Mouse (Mus musculus): ENCODE measurements around the gene Snrpb. TPM values are rescaled to one million over a fixed set of nuclear protein-coding genes. Genes with fewer than 3 reads are reported as not detected.

Snrpb gene
- total and polyA plus RNA-seq, 2 experiments from 2014 or later, result 316 to 375 TPM

- TF ChIP-seq EP300 (IDR thresholded peaks at IDR 0.05; ENCODE audit: low read depth) (no peak), CTCF (IDR thresholded peaks at IDR 0.05; ENCODE audit: low read depth) (no peak)
- no peak overlapping the region for H3K9ac ChIP-seq (replicated peaks; ENCODE audit: low read depth, low read length)
- WGBS, result 60% methylated on average over 14 of the region's 14 CpGs
- no peaks in the 10 kb centered on the region for H3K27me3 ChIP-seq (ENCODE audit: control insufficient read depth, insufficient read depth, low read length)
- no peaks in the 10 kb centered on the region for H3K36me3 ChIP-seq (replicated peaks; ENCODE audit: control insufficient read depth, insufficient read depth, low read length)
- no peak overlapping the region for H3K4me3 ChIP-seq (ENCODE audit: low read depth, low read length)
- no peaks in the 10 kb centered on the region for H3K4me1 ChIP-seq (ENCODE audit: control insufficient read depth, insufficient read depth)
- no peak overlapping the region for H3K27ac ChIP-seq (ENCODE audit: low read depth)
- no peak overlapping the region for H3K4me2 ChIP-seq (ENCODE audit: low read depth, low read length)
- DNase-seq (ENCODE audit: low spot score), result no peak
- no peaks in the 10 kb centered on the region for H3K9me3 ChIP-seq (replicated peaks; ENCODE audit: control insufficient read depth, low read length)
- no peak for ATAC-seq (ENCODE audit: insufficient read depth, low read depth)
Observed at GRCm38 (mm10) chr2:130157231-130158087, 21.7 kb downstream of the Snrpb start.

- Histone ChIP-seq H3K9me3 (replicated peaks; ENCODE audit: control insufficient read depth, low read length) (no peaks in the 10 kb centered on the region), H3K4me2 (ENCODE audit: low read depth, low read length) (no peak overlapping the region), H3K4me1 (ENCODE audit: control insufficient read depth, insufficient read depth) (no peaks in the 10 kb centered on the region), H3K27ac (ENCODE audit: low read depth) (no peak overlapping the region), H3K27me3 (ENCODE audit: control insufficient read depth, insufficient read depth, low read length) (no peaks in the 10 kb centered on the region), H3K36me3 (replicated peaks; ENCODE audit: control insufficient read depth, insufficient read depth, low read length) (no peaks in the 10 kb centered on the region), H3K9ac (replicated peaks; ENCODE audit: low read depth, low read length) (no peak overlapping the region), H3K4me3 (ENCODE audit: low read depth, low read length) (no peak overlapping the region)
- ATAC-seq (ENCODE audit: insufficient read depth, low read depth), result no peak
- no peak for DNase-seq (ENCODE audit: low spot score)
- TF ChIP-seq CTCF (IDR thresholded peaks at IDR 0.05; ENCODE audit: low read depth), result no peak
- no peak for TF ChIP-seq EP300 (IDR thresholded peaks at IDR 0.05; ENCODE audit: low read depth)
Observed at GRCm38 (mm10) chr2:130155851-130156250, 23.4 kb downstream of the Snrpb start.

GRCm38 (mm10) chr2:130155171-130155570 is 24.0 kb downstream of the Snrpb start:
- Histone ChIP-seq H3K27ac (ENCODE audit: low read depth) (no peak overlapping the region), H3K4me2 (ENCODE audit: low read depth, low read length) (no peak overlapping the region), H3K4me1 (ENCODE audit: control insufficient read depth, insufficient read depth) (no peaks in the 10 kb centered on the region), H3K36me3 (replicated peaks; ENCODE audit: control insufficient read depth, insufficient read depth, low read length) (no peaks in the 10 kb centered on the region), H3K9ac (replicated peaks; ENCODE audit: low read depth, low read length) (no peak overlapping the region), H3K9me3 (replicated peaks; ENCODE audit: control insufficient read depth, low read length) (no peaks in the 10 kb centered on the region), H3K4me3 (ENCODE audit: low read depth, low read length) (no peak overlapping the region), H3K27me3 (ENCODE audit: control insufficient read depth, insufficient read depth, low read length) (no peaks in the 10 kb centered on the region)
- WGBS, result 74% methylated on average over 3 of the region's 3 CpGs
- ATAC-seq (ENCODE audit: insufficient read depth, low read depth) (no peak), DNase-seq (ENCODE audit: low spot score) (no peak)
- TF ChIP-seq CTCF (IDR thresholded peaks at IDR 0.05; ENCODE audit: low read depth), result no peak
- TF ChIP-seq EP300 (IDR thresholded peaks at IDR 0.05; ENCODE audit: low read depth), result no peak

- Histone ChIP-seq H3K9ac (replicated peaks; ENCODE audit: low read depth, low read length) (no peak overlapping the region), H3K9me3 (replicated peaks; ENCODE audit: control insufficient read depth, low read length) (no peaks in the 10 kb centered on the region), H3K4me2 (ENCODE audit: low read depth, low read length) (no peak overlapping the region), H3K27me3 (ENCODE audit: control insufficient read depth, insufficient read depth, low read length) (no peaks in the 10 kb centered on the region), H3K27ac (ENCODE audit: low read depth) (no peak overlapping the region), H3K4me1 (ENCODE audit: control insufficient read depth, insufficient read depth) (no peaks in the 10 kb centered on the region), H3K36me3 (replicated peaks; ENCODE audit: control insufficient read depth, insufficient read depth, low read length) (no peaks in the 10 kb centered on the region), H3K4me3 (ENCODE audit: low read depth, low read length) (no peak overlapping the region)
- WGBS, result 78% methylated on average over 5 of the region's 5 CpGs
- ATAC-seq (ENCODE audit: insufficient read depth, low read depth), result no peak
- no peak for DNase-seq (ENCODE audit: low spot score)
- TF ChIP-seq EP300 (IDR thresholded peaks at IDR 0.05; ENCODE audit: low read depth) (no peak), CTCF (IDR thresholded peaks at IDR 0.05; ENCODE audit: low read depth) (no peak)
Observed at GRCm38 (mm10) chr2:130146089-130146668, 33.0 kb downstream of the Snrpb start.

- Histone ChIP-seq H3K4me3 (ENCODE audit: low read depth, low read length) (no peak overlapping the region), H3K4me1 (ENCODE audit: control insufficient read depth, insufficient read depth) (no peaks in the 10 kb centered on the region), H3K27me3 (ENCODE audit: control insufficient read depth, insufficient read depth, low read length) (no peaks in the 10 kb centered on the region), H3K36me3 (replicated peaks; ENCODE audit: control insufficient read depth, insufficient read depth, low read length) (no peaks in the 10 kb centered on the region), H3K4me2 (ENCODE audit: low read depth, low read length) (no peak overlapping the region), H3K9me3 (replicated peaks; ENCODE audit: control insufficient read depth, low read length) (no peaks in the 10 kb centered on the region), H3K9ac (replicated peaks; ENCODE audit: low read depth, low read length) (no peak overlapping the region), H3K27ac (ENCODE audit: low read depth) (no peak overlapping the region)
- TF ChIP-seq EP300 (IDR thresholded peaks at IDR 0.05; ENCODE audit: low read depth), result no peak
- TF ChIP-seq CTCF (IDR thresholded peaks at IDR 0.05; ENCODE audit: low read depth), result no peak
- DNase-seq (ENCODE audit: low spot score), result no peak
- WGBS, result 80% methylated on average over 23 of the region's 23 CpGs
- no peak for ATAC-seq (ENCODE audit: insufficient read depth, low read depth)
Observed at GRCm38 (mm10) chr2:130144703-130145324, 34.4 kb downstream of the Snrpb start.
